Mouse (Mus musculus): ENCODE measurements around the gene Atp6ap2. TPM values are rescaled to one million over a fixed set of nuclear protein-coding genes. Genes with fewer than 3 reads are reported as not detected.

Atp6ap2 gene
- polyA plus RNA-seq, 1 experiment from 2014 or later, result 66.2 TPM

DNA sequence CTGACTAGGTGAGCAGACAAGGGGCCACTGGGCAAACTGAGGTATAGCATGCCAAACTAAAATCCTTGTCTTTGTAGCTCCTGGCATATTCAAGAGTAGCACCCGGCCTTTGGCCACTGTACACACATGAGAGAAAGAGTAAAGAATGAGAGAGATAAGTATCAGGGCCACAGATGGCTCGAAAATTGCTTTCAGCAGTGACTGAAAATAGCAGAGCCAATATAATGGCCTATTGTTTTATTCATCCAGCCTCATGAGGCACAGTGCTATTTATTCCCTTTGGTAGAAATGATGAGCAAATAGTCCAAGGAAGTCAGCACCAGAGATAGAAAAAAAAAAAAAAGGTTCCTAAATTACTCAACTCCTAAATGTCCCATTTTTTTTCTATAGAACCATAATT, 57.4 kb downstream of the Atp6ap2 start:
- Histone ChIP-seq H3K4me1 (ENCODE audit: control insufficient read depth in 2 of 2, insufficient read depth in 2 of 2, low read length in 2 of 2) (peaks cover 0 to 4% of the 10 kb centered on the region in 2 experiments; a peak in 1 of 4 replicates), H3K9ac (ENCODE audit: low read length) (no peak overlapping the region), H3K9me3 (ENCODE audit: control insufficient read depth, low read length) (no peaks in the 10 kb centered on the region), H3K27me3 (ENCODE audit: control insufficient read depth, insufficient read depth, low read length) (no peaks in the 10 kb centered on the region; the same call in 1 of the 2 replicates), H3K4me2 (ENCODE audit: low read length) (no peak overlapping the region), H3K27ac (replicated peaks in 1 of 2; ENCODE audit: control insufficient read depth in 1 of 2, insufficient read depth in 1 of 2, low read depth in 2 of 2, low read length in 2 of 2) (no peak overlapping the region), H3K36me3 (ENCODE audit: control insufficient read depth, insufficient read depth, low read length) (peaks cover 2% of the 10 kb centered on the region; the same call in 1 of the 2 replicates), H3K4me3 (ENCODE audit: control insufficient read depth in 1 of 2, insufficient read depth in 1 of 2, low read depth in 1 of 2, low read length in 2 of 2) (no peak overlapping the region)
- no peak for ATAC-seq (ENCODE audit: insufficient number of reproducible peaks, insufficient read depth, low FRiP score, low read depth)
- 44% methylated on average over 2 of the region's 2 CpGs for WGBS

DNA sequence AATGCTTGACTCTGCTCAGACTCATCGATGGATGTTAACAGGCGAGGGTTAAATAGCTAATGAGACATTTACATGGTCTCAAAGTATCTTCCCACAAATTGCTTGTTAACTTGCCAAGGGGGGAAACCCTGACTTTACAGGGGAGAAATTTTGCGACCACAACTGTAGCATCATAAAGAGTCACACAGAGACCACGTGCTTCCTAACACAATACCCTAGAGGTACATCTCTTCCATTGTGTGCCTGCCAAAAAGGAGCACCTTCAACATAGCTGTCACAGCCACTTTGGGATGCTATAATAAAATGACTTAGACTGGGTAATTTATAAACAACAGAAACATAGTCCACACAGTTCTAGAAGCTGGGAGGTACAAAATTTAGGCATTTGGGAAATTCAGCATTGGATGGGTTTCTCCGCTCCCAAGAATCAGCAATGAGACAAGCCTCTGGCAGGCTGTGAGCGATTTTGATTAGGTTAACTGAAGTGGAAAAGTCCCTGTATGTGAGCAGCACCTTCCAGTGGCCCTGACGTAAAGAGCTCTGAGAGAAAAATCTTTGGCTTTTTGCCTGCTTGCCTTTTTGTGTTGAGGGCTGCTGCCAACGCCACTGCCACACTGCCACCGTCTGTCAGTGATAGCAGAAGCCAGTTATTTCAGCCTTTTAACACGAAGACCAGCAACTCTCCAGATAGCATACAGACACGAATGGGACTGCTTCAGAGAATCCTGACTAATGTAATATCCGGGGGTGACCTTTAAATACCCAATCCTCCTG, 58.1 kb downstream of the Atp6ap2 start:
- no peak overlapping the region for H3K4me3 ChIP-seq (ENCODE audit: control insufficient read depth in 1 of 2, insufficient read depth in 1 of 2, low read depth in 1 of 2, low read length in 2 of 2)
- H3K4me2 ChIP-seq (ENCODE audit: low read length), result no peak overlapping the region
- 47% methylated on average over 12 of the region's 12 CpGs for WGBS
- peak; percentile 39; the same call in 1 of the 2 replicates for ATAC-seq (ENCODE audit: insufficient number of reproducible peaks, insufficient read depth, low FRiP score, low read depth)
- H3K27ac ChIP-seq (replicated peaks in 1 of 2; ENCODE audit: control insufficient read depth in 1 of 2, insufficient read depth in 1 of 2, low read depth in 2 of 2, low read length in 2 of 2), result peak overlapping the region in 1 of 2 experiments; percentile 6; a peak in 1 of 4 replicates
- peaks cover 5% of the 10 kb centered on the region; the same call in 1 of the 2 replicates for H3K36me3 ChIP-seq (ENCODE audit: control insufficient read depth, insufficient read depth, low read length)
- H3K9me3 ChIP-seq (ENCODE audit: control insufficient read depth, low read length), result no peaks in the 10 kb centered on the region
- peaks cover 0 to 4% of the 10 kb centered on the region in 2 experiments; a peak in 1 of 4 replicates for H3K4me1 ChIP-seq (ENCODE audit: control insufficient read depth in 2 of 2, insufficient read depth in 2 of 2, low read length in 2 of 2)
- no peak overlapping the region for H3K9ac ChIP-seq (ENCODE audit: low read length)
- no peaks in the 10 kb centered on the region for H3K27me3 ChIP-seq (ENCODE audit: control insufficient read depth, insufficient read depth, low read length)

DNA sequence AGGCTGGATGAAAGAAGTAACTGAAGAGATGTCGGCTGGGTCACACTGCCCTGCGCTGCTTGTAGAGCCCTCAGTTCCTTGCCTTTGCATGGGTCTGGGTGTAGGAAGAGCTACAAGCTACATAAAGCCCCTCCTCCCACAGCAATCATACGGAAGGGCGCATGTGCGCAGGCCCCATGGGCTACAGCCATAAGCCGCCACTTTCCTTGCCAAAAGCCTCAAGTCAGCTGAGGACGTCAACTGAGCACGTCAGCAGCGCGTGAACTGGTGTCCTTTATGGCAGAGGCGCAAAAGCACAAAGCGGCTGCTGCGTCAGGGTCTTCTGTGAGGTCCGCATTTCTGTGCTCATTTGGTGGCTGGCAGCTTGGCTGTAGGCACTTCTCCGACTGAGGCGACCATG, 64.3 kb downstream of the Atp6ap2 start:
- no peaks in the 10 kb centered on the region for H3K9me3 ChIP-seq (ENCODE audit: control insufficient read depth, low read length)
- peaks cover 36% of the 10 kb centered on the region for H3K36me3 ChIP-seq (ENCODE audit: control insufficient read depth, insufficient read depth, low read length)
- no peak overlapping the region for H3K9ac ChIP-seq (ENCODE audit: low read length)
- H3K4me1 ChIP-seq (ENCODE audit: control insufficient read depth in 2 of 2, insufficient read depth in 2 of 2, low read length in 2 of 2), result no peaks in the 10 kb centered on the region
- H3K4me3 ChIP-seq (ENCODE audit: control insufficient read depth in 1 of 2, insufficient read depth in 1 of 2, low read depth in 1 of 2, low read length in 2 of 2), result no peak overlapping the region
- H3K27me3 ChIP-seq (ENCODE audit: control insufficient read depth, insufficient read depth, low read length), result no peaks in the 10 kb centered on the region
- H3K4me2 ChIP-seq (ENCODE audit: low read length), result no peak overlapping the region
- H3K27ac ChIP-seq (replicated peaks in 1 of 2; ENCODE audit: control insufficient read depth in 1 of 2, insufficient read depth in 1 of 2, low read depth in 2 of 2, low read length in 2 of 2), result no peak overlapping the region
- no peak for ATAC-seq (ENCODE audit: insufficient number of reproducible peaks, insufficient read depth, low FRiP score, low read depth)
- WGBS, result 86% methylated on average over 16 of the region's 16 CpGs

DNA sequence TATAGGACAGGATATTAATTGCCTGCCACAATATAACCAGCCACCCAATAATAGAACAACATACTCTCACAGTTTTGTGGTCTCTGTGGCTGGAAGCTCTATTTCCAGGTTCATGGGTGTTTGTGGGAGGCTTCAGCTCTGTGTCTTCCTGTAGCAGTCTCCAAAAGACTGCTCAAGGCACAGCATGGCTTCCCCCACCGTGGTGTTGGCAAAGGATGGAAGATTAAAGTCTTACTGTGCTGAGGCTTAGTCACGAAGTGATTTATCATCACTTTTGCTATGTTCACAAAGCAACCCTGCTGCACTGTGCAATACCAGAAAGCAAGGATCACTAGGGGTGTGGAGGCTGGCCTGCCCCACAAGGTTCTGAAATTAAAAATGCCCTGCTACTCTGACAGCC, 66.3 kb downstream of the Atp6ap2 start:
- H3K36me3 ChIP-seq (ENCODE audit: control insufficient read depth, insufficient read depth, low read length), result peaks cover 47% of the 10 kb centered on the region

More for the DNA sequence above, 66.3 kb downstream of the Atp6ap2 start:
- no peak for ATAC-seq (ENCODE audit: insufficient number of reproducible peaks, insufficient read depth, low FRiP score, low read depth)
- Histone ChIP-seq H3K9ac (ENCODE audit: low read length) (no peak overlapping the region), H3K27ac (replicated peaks in 1 of 2; ENCODE audit: control insufficient read depth in 1 of 2, insufficient read depth in 1 of 2, low read depth in 2 of 2, low read length in 2 of 2) (no peak overlapping the region), H3K4me1 (ENCODE audit: control insufficient read depth in 2 of 2, insufficient read depth in 2 of 2, low read length in 2 of 2) (no peaks in the 10 kb centered on the region), H3K27me3 (ENCODE audit: control insufficient read depth, insufficient read depth, low read length) (no peaks in the 10 kb centered on the region), H3K9me3 (ENCODE audit: control insufficient read depth, low read length) (no peaks in the 10 kb centered on the region), H3K4me3 (ENCODE audit: control insufficient read depth in 1 of 2, insufficient read depth in 1 of 2, low read depth in 1 of 2, low read length in 2 of 2) (no peak overlapping the region), H3K4me2 (ENCODE audit: low read length) (no peak overlapping the region)
- WGBS, result 63% methylated on average over 2 of the region's 2 CpGs

Other genes starting within 250 kb of the Atp6ap2 start
- 25.6 and 29.9 TPM in 2 replicates for gene 1810030O07Rik, start 85.9 kb downstream of the Atp6ap2 start, polyA plus RNA-seq (2014; fragmentation: Nextera tagmentation; extraction: Ambion mirVana)
- gene Med14, start 174.3 kb downstream of the Atp6ap2 start, polyA plus RNA-seq (2014; fragmentation: Nextera tagmentation; extraction: Ambion mirVana), result 28.0 and 30.3 TPM in 2 replicates

All from heart, embryonic 14.5 days (tissue).